Mouse (Mus musculus) G1E (cell line): ENCODE results near the gene Tomm40.

ENCODE experiments used
- CTCF ChIP-seq: IDR thresholded peaks from 2 replicates; pipeline ENCODE4 v1.5.1; 2012; ENCODE audit warnings: low read depth, low read length, inconsistent platforms, mixed read lengths
- GATA1 ChIP-seq: IDR thresholded peaks from 2 replicates; pipeline ENCODE4 v1.6.1; 2012; ENCODE audit warnings: borderline replicate concordance, low read length, inconsistent platforms, mixed read lengths
- GATA2 ChIP-seq: IDR thresholded peaks from 2 replicates; pipeline ENCODE4 v1.6.1; 2012; ENCODE audit warnings: low read depth, low read length, inconsistent platforms, borderline replicate concordance
- POLR2AphosphoS5 ChIP-seq: IDR thresholded peaks from 2 replicates; pipeline ENCODE4 v1.6.1; 2012; ENCODE audit warnings: low read depth, low read length, inconsistent platforms; ENCODE audit not compliant: insufficient replicate concordance
- TAL1 ChIP-seq: conservative IDR thresholded peaks from 2 replicates; pipeline ENCODE4 v1.6.1; 2012; ENCODE audit warnings: low read depth, low read length, inconsistent platforms, mixed read lengths

DNA sequence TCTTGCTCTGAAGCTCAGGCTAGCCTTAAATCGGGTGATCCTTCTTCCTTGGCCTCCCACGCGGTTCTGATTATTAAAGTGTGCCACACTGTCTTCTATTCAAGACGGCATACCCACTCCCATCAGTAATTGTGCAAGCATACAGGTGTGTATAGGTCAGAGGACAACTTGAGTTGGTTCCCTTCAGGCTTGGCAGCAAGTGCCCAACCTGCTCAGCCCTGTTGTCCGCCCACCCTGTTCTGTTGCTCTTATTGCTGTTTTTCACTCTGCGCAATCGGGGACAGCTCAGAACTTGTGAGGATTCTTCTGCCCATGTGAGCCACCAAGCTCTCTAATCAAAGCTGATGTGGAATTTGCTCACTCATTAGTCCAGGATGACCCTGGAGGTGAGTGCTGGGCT lies 10.0 kb downstream of the Tomm40 start:
- TF ChIP-seq POLR2AphosphoS5 = no peak
- TF ChIP-seq TAL1 = no peak
- TF ChIP-seq CTCF = no peak
- no peak for TF ChIP-seq GATA1
- TF ChIP-seq GATA2 = no peak
